Comparison of ENCODE assay signal across 24 mouse cellular contexts in the genomic region with DNA sequence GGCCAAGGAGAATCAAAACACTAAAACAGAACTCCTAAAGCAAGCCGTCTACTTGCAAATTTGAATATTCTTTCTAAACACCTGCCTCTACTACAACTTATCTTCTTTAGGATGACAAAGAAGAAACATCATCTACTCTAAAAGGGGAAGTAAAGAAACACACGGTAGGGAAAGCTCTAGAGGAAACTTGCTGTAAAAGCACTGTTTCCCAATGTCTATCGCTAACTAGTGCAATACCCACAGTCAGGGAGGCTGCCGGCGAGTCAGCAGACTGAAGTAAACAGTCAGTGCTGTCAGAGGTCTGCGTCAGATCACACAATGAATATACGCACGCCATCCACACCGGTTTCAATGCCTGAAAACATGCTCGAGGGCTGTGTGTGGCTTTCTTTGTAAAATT.
A peak's percentile ranks its signal among the peaks of the same experiment; 100 is the strongest.
DNase-seq lines count a peak whose midpoint lies in the region; ATAC-seq lines count a peak whose summit lies in the region.
"Had no signal": no experiment of that assay in that cellular context is flagged by ENCODE, and none has a peak within 500 bp of the region (broad histone marks: within the 10 kb centered on the region; RNA-seq: fewer than 3 reads in every experiment).

No protein-coding gene starts in this region.

- no peak overlapping the region for H3K9ac ChIP-seq in embryonic facial prominence, embryonic 14.5 days (ENCODE audit: low read depth, low read length)
- H3K9ac ChIP-seq in kidney, embryonic 15.5 days, result no peak overlapping the region
- H3K9ac ChIP-seq: embryonic facial prominence, embryonic 12.5 days; forebrain, embryonic 13.5 days; forebrain, postnatal 0 days; heart, embryonic 13.5 days; hindbrain, embryonic 12.5 days had no signal

- 0 out of 2 replicates have a peak overlapping the region, but pooled peaks have one; percentile 84 for H3K27ac ChIP-seq in embryonic facial prominence, embryonic 14.5 days (replicated peaks; ENCODE audit: low read depth, low read length)
- no peak overlapping the region for H3K27ac ChIP-seq in kidney, embryonic 15.5 days
- H3K27ac ChIP-seq: forebrain, embryonic 13.5 days; gastrocnemius, adult 2 months; heart, embryonic 13.5 days; hindbrain, embryonic 12.5 days had no signal

- no peaks in the 10 kb centered on the region for H3K27me3 ChIP-seq in embryonic facial prominence, embryonic 14.5 days (replicated peaks; ENCODE audit: control insufficient read depth, insufficient read depth, low read length)
- no peaks in the 10 kb centered on the region for H3K27me3 ChIP-seq in kidney, embryonic 15.5 days
- H3K27me3 ChIP-seq: CH12.LX; embryonic facial prominence, embryonic 12.5 days; forebrain, embryonic 13.5 days; heart, embryonic 13.5 days; hindbrain, embryonic 12.5 days had no signal

- DNase-seq in A20 (ENCODE audit: low read depth, low spot score) (peak; percentile 84), MEL-GATA-1-ER (ENCODE audit: extremely low read depth, low read depth) (peak; percentile 62), MN1 (ENCODE audit: low spot score) (no peak)
- DNase-seq in embryonic facial prominence, embryonic 14.5 days (ENCODE audit: low spot score), result peak; percentile 34
- no peak for DNase-seq in embryo, embryonic 9.5 days (ENCODE audit: extremely low spot score)
- DNase-seq: adrenal gland, adult 8-10 months; adrenal gland, postnatal 36 days; cerebellum, adult 2 months; cerebellum, postnatal 10 days; forebrain, postnatal 0 days; gastrocnemius, adult 2 months; gastrocnemius, postnatal 25 days; heart, adult 11 months; heart, postnatal 36 days had no signal

- WGBS in embryonic facial prominence, embryonic 14.5 days, result 55% methylated on average over 10 of the region's 10 CpGs
- 91% methylated on average over 10 of the region's 10 CpGs for WGBS in kidney, embryonic 15.5 days

- no peak overlapping the region; the same call in 1 of the 2 replicates for H3K4me2 ChIP-seq in embryonic facial prominence, embryonic 14.5 days (ENCODE audit: low read depth, low read length)
- H3K4me2 ChIP-seq in kidney, embryonic 15.5 days, result no peak overlapping the region
- H3K4me2 ChIP-seq: embryonic facial prominence, embryonic 12.5 days; forebrain, embryonic 13.5 days; heart, embryonic 13.5 days; hindbrain, embryonic 12.5 days had no signal

- H3K4me3 ChIP-seq in embryonic facial prominence, embryonic 14.5 days (ENCODE audit: low read depth, low read length), result no peak overlapping the region
- no peak overlapping the region for H3K4me3 ChIP-seq in kidney, embryonic 15.5 days (replicated peaks)
- H3K4me3 ChIP-seq: embryonic facial prominence, embryonic 12.5 days; forebrain, embryonic 13.5 days; gastrocnemius, adult 2 months; heart, embryonic 13.5 days; hindbrain, embryonic 12.5 days had no signal

- H3K9me3 ChIP-seq in embryonic facial prominence, embryonic 14.5 days (ENCODE audit: control insufficient read depth, low read length), result no peaks in the 10 kb centered on the region
- H3K9me3 ChIP-seq in kidney, embryonic 15.5 days (replicated peaks), result no peaks in the 10 kb centered on the region
- H3K9me3 ChIP-seq: embryonic facial prominence, embryonic 12.5 days; forebrain, embryonic 13.5 days; heart, embryonic 13.5 days; hindbrain, embryonic 12.5 days had no signal

- ATAC-seq in embryonic facial prominence, embryonic 14.5 days (ENCODE audit: low read depth), result no peak
- ATAC-seq in megakaryocyte progenitor cell, adult 5-6 weeks (replicated peaks; ENCODE audit: poor library complexity), result peak; percentile 80
- no peak for ATAC-seq in kidney, embryonic 15.5 days (replicated peaks; ENCODE audit: low FRiP score)
- ATAC-seq: forebrain, embryonic 13.5 days; forebrain, postnatal 0 days; hindbrain, embryonic 16.5 days; inflammation-experienced regulatory T-cells, adult 6 months; intestine, postnatal 0 days had no signal

- H3K36me3 ChIP-seq in embryonic facial prominence, embryonic 14.5 days (ENCODE audit: control insufficient read depth, insufficient read depth, low read length), result peaks cover 11% of the 10 kb centered on the region; the same call in 1 of the 2 replicates
- 0 out of 2 replicates have a peak, but pooled peaks cover 6% of the 10 kb centered on the region for H3K36me3 ChIP-seq in kidney, embryonic 15.5 days

- peaks cover 5% of the 10 kb centered on the region; the same call in 1 of the 2 replicates for H3K4me1 ChIP-seq in embryonic facial prominence, embryonic 14.5 days (ENCODE audit: control insufficient read depth, insufficient read depth, low read length)
- H3K4me1 ChIP-seq in kidney, embryonic 15.5 days, result no peaks in the 10 kb centered on the region
- H3K4me1 ChIP-seq: embryonic facial prominence, embryonic 12.5 days; forebrain, embryonic 13.5 days; heart, embryonic 13.5 days; hindbrain, embryonic 12.5 days had no signal

Comparison
In these comparisons a context has a peak if more than half of its experiments do, and no peak if none do; other contexts are left out.
1. DNase-seq: peak in A20 (single experiment), MEL-GATA-1-ER (single experiment) and embryonic facial prominence, embryonic 14.5 days (single experiment); none in embryo, embryonic 9.5 days (single experiment) and MN1 (single experiment).